Mouse (Mus musculus) liver, embryonic 14.5 days (tissue): ENCODE measurements around the gene Hist2h3c1. TPM values are rescaled to one million over a fixed set of nuclear protein-coding genes. Genes with fewer than 3 reads are reported as not detected.
"Not testable (repeated sequence)": the region's sequence is repeated elsewhere in the genome, so short reads cannot be mapped to it uniquely, and the experiment has no call there.

ENCODE experiments used
- ATAC-seq: fragments of 200-750 bp; cut with Nextera tagmentation; 2 replicates; pipeline ENCODE4 v1.8.0; 2017; ENCODE audit warnings: moderate number of reproducible peaks, mild to moderate bottlenecking, moderate library complexity; ENCODE audit not compliant: insufficient read depth
- DNase-seq, 3 experiments: peaks; one replicate each; pipeline ENCODE4 v3.0.0-alpha.2; 2012 to 2013; ENCODE audit warnings: low read depth in 3 of 3, low spot score in 3 of 3
- H3K27ac ChIP-seq: fragments of 300-500 bp; sonication (generic); 2 replicates; pipeline ENCODE4 v1.5.1; 2014; ENCODE audit warnings: moderate library complexity, mild to moderate bottlenecking, control low read depth, inconsistent platforms
- H3K27me3 ChIP-seq: fragments of 300-500 bp; sonication (generic); 2 replicates; pipeline ENCODE4 v1.6.1; 2014; ENCODE audit warnings: mild to moderate bottlenecking, low read length, moderate library complexity; ENCODE audit not compliant: control insufficient read depth, insufficient read depth
- H3K36me3 ChIP-seq: fragments of 300-500 bp; sonication (generic); replicated peaks from 2 replicates; pipeline ENCODE4 v1.6.1; 2014; ENCODE audit warnings: low read depth; ENCODE audit not compliant: control insufficient read depth, insufficient read depth
- H3K4me1 ChIP-seq, 2 experiments: fragments of 200-500 bp in 1 of 2; fragments of 300-500 bp in 1 of 2; sonication (generic) in 1 of 2; replicated peaks; 2 replicates each; pipeline ENCODE4 v1.6.1; 2012 to 2014; ENCODE audit warnings: antibody characterized with exemption in 1 of 2, inconsistent platforms in 1 of 2, low read length in 1 of 2; ENCODE audit not compliant: control insufficient read depth in 2 of 2, insufficient read depth in 2 of 2
- H3K4me2 ChIP-seq: fragments of 300-500 bp; sonication (generic); 2 replicates; pipeline ENCODE4 v1.6.1; 2014; ENCODE audit warnings: low read depth, mild to moderate bottlenecking, control low read depth, moderate library complexity
- H3K4me3 ChIP-seq, 2 experiments: fragments of 200-500 bp in 1 of 2; fragments of 300-500 bp in 1 of 2; sonication (generic) in 1 of 2; 2 replicates each; pipeline ENCODE4 v1.5.1; 2012 to 2014; ENCODE audit warnings: low read depth in 2 of 2, low read length in 2 of 2, mild to moderate bottlenecking in 2 of 2, control low read depth in 1 of 2, inconsistent platforms in 1 of 2, moderate library complexity in 1 of 2; ENCODE audit not compliant: insufficient read depth in 1 of 2
- H3K9ac ChIP-seq: fragments of 300-500 bp; sonication (generic); replicated peaks from 2 replicates; pipeline ENCODE4 v1.6.1; 2014; ENCODE audit warnings: mild to moderate bottlenecking, control low read depth, moderate library complexity
- H3K9me3 ChIP-seq: fragments of 300-500 bp; sonication (generic); 2 replicates; pipeline ENCODE4 v1.6.1; 2016; ENCODE audit warnings: low read length, mixed read lengths; ENCODE audit not compliant: control insufficient read depth
- CTCF ChIP-seq: IDR thresholded peaks from 2 replicates; pipeline ENCODE4 v1.5.1; 2016; ENCODE audit warnings: antibody characterized with exemption, low read depth, control low read depth
- EP300 ChIP-seq: IDR thresholded peaks from 2 replicates; pipeline ENCODE4 v1.6.1; 2016; ENCODE audit warnings: antibody characterized with exemption, low read depth
- WGBS: fragments of 180-500 bp; shearing (Covaris S2); extraction: QIAGEN DNeasy Blood & Tissue Kit; methylation state at CpG from one replicate; pipeline ENCODE4 v1.1.7; 2014; ENCODE audit not compliant: insufficient replicate concordance; 5-methylcytosine and 5-hydroxymethylcytosine counted together
- polyA plus RNA-seq, 2 experiments: library from polyadenylated mRNA; depleted of rRNA in 1 of 2; stranded (reverse) in 1 of 2; unstranded in 1 of 2; fragments of >200 nt; fragmentation: Nextera tagmentation in 1 of 2; extraction: Ambion mirVana in 1 of 2; gene quantifications; 2 replicates each; pipeline versions ENCODE4 v1.2.1 to v1.2.3; 2012 to 2014

Gene Hist2h3c1
- polyA plus RNA-seq, 2 experiments = 2.4 to 2.6 TPM

GRCm38 (mm10) chr3:96246018-96246417 is 467 bp upstream of the Hist2h3c1 start:
- not testable (repeated sequence) for DNase-seq, H3K4me2 ChIP-seq, H3K36me3 ChIP-seq, H3K9me3 ChIP-seq, H3K27me3 ChIP-seq
- Histone ChIP-seq H3K9ac (peak overlapping the region; percentile 64), H3K27ac (peak overlapping the region; percentile 83), H3K4me3 (peak overlapping the region; percentile 21 to 63; a peak in 3 of 4 replicates), H3K4me1 (peaks cover 30 to 45% of the 10 kb centered on the region in 2 experiments)
- 1% methylated on average over 10 of the region's 21 CpGs for WGBS
- ATAC-seq = peak; percentile 61
- 0 out of 2 replicates have a peak, but pooled peaks have one; percentile 4 for TF ChIP-seq EP300

GRCm38 (mm10) chr3:96247356-96248140 is 1.1 kb downstream of the Hist2h3c1 start:
- peak overlapping the region; percentile 96 for H3K9ac ChIP-seq
- H3K4me2 ChIP-seq = peak overlapping the region; percentile 76
- DNase-seq (peak in 1 of 3 experiments; percentile 60), ATAC-seq (no peak)
- peaks cover 29 to 40% of the 10 kb centered on the region in 2 experiments for H3K4me1 ChIP-seq
- H3K27ac ChIP-seq = peak overlapping the region; percentile 94
- H3K27me3 ChIP-seq = no peaks in the 10 kb centered on the region
- peak overlapping the region; percentile 72 to 74 for H3K4me3 ChIP-seq
- no peaks in the 10 kb centered on the region for H3K9me3 ChIP-seq
- under 1% methylated on average over 11 of the region's 11 CpGs for WGBS
- no peak for TF ChIP-seq CTCF
- TF ChIP-seq EP300 = peak; percentile 3; the same call in 1 of the 2 replicates
- H3K36me3 ChIP-seq = no peaks in the 10 kb centered on the region

- Histone ChIP-seq H3K4me3 (peak overlapping the region; percentile 72 to 74), H3K27me3 (no peaks in the 10 kb centered on the region), H3K9ac (peak overlapping the region; percentile 96), H3K4me1 (peaks cover 30 to 39% of the 10 kb centered on the region in 2 experiments), H3K27ac (peak overlapping the region; percentile 94), H3K4me2 (peak overlapping the region; percentile 76), H3K9me3 (no peaks in the 10 kb centered on the region), H3K36me3 (no peaks in the 10 kb centered on the region)
- DNase-seq (peak in 1 of 3 experiments; percentile 61), ATAC-seq (no peak)
- TF ChIP-seq CTCF (no peak), EP300 (no peak)
- 41% methylated on average over 6 of the region's 6 CpGs for WGBS
Observed at GRCm38 (mm10) chr3:96248141-96249033, 1.9 kb downstream of the Hist2h3c1 start.

- 68% methylated on average over 4 of the region's 4 CpGs for WGBS
- H3K4me1 ChIP-seq = peaks cover 30 to 39% of the 10 kb centered on the region in 2 experiments
- TF ChIP-seq CTCF (no peak), EP300 (no peak)
- no peaks in the 10 kb centered on the region for H3K27me3 ChIP-seq
- peak overlapping the region; percentile 94 for H3K27ac ChIP-seq
- ATAC-seq = no peak
- DNase-seq = no peak
- H3K4me3 ChIP-seq = peak overlapping the region; percentile 72 to 74
- peak overlapping the region; percentile 96 for H3K9ac ChIP-seq
- H3K36me3 ChIP-seq = no peaks in the 10 kb centered on the region
- H3K9me3 ChIP-seq = no peaks in the 10 kb centered on the region
- peak overlapping the region; percentile 76 for H3K4me2 ChIP-seq
Observed at GRCm38 (mm10) chr3:96249034-96249345, 2.5 kb downstream of the Hist2h3c1 start.

GRCm38 (mm10) chr3:96250890-96251289 is 4.4 kb downstream of the Hist2h3c1 start:
- ATAC-seq = no peak
- Histone ChIP-seq H3K4me1 (peaks cover 33 to 45% of the 10 kb centered on the region in 2 experiments), H3K4me3 (no peak overlapping the region), H3K27me3 (no peaks in the 10 kb centered on the region), H3K36me3 (no peaks in the 10 kb centered on the region), H3K9me3 (no peaks in the 10 kb centered on the region), H3K9ac (peak overlapping the region; percentile 25; the same call in 1 of the 2 replicates), H3K27ac (peak overlapping the region; percentile 52), H3K4me2 (peak overlapping the region; percentile 0)
- WGBS = 53% methylated on average over 3 of the region's 3 CpGs
- DNase-seq = no peak
- TF ChIP-seq EP300 (peak; percentile 58), CTCF (no peak)
